Comparison of ENCODE assay signal across 8 mouse cellular contexts in genomic region chr6:71632486-71632828, GRCm38 (mm10). TPM values are rescaled to one million over a fixed set of nuclear protein-coding genes. Genes with fewer than 3 reads are reported as not detected.
DNase-seq lines count a peak whose midpoint lies in the region; ATAC-seq and TF ChIP-seq lines count a peak whose summit lies in the region.

No protein-coding gene starts in this region.

- DNase-seq in heart, embryonic 10.5 days (ENCODE audit: low spot score): no peak
- no peak for DNase-seq in heart, postnatal 4 days
- DNase-seq in liver, embryonic 13.5 days: no peak
- no peak for DNase-seq in adrenal gland, postnatal 14 days
- no peak for DNase-seq in adipocyte (ENCODE audit: low spot score)
- DNase-seq in left cerebral cortex, adult 11 months (ENCODE audit: low spot score): no peak

- TF ChIP-seq CTCF in C2C12 (IDR thresholded peaks at IDR 0.05; ENCODE audit: control insufficient read depth, insufficient read depth, insufficient read length): no peak

- no peaks in the 10 kb centered on the region for H3K9me3 ChIP-seq in heart, embryonic 10.5 days
- no peaks in the 10 kb centered on the region for H3K9me3 ChIP-seq in forebrain, embryonic 12.5 days
- no peaks in the 10 kb centered on the region for H3K9me3 ChIP-seq in liver, embryonic 13.5 days (replicated peaks)

- peak overlapping the region; percentile 68 for H3K4me2 ChIP-seq in forebrain, embryonic 12.5 days
- H3K4me2 ChIP-seq in liver, embryonic 13.5 days: peak overlapping the region; percentile 86

- H3K36me3 ChIP-seq in heart, embryonic 10.5 days: peaks cover 23% of the 10 kb centered on the region
- H3K36me3 ChIP-seq in C2C12 (ENCODE audit: control insufficient read depth, insufficient read depth): peaks cover 18% of the 10 kb centered on the region
- H3K36me3 ChIP-seq in forebrain, embryonic 12.5 days (replicated peaks): peaks cover 11% of the 10 kb centered on the region
- peaks cover 11% of the 10 kb centered on the region for H3K36me3 ChIP-seq in liver, embryonic 13.5 days

- H3K27me3 ChIP-seq in heart, embryonic 10.5 days (ENCODE audit: insufficient read depth, poor library complexity, severe bottlenecking): peaks cover 9% of the 10 kb centered on the region; the same call in 1 of the 2 replicates
- no peaks in the 10 kb centered on the region for H3K27me3 ChIP-seq in C2C12 (ENCODE audit: control insufficient read depth, insufficient read depth, insufficient read length)
- peaks cover 9% of the 10 kb centered on the region; the same call in 1 of the 2 replicates for H3K27me3 ChIP-seq in forebrain, embryonic 12.5 days
- H3K27me3 ChIP-seq in liver, embryonic 13.5 days: peaks cover 10% of the 10 kb centered on the region; the same call in 1 of the 2 replicates

- peak overlapping the region; percentile 88 for H3ac ChIP-seq in C2C12 (ENCODE audit: control insufficient read depth, insufficient read length, low read depth)

- under 1% methylated on average over 40 of the region's 41 CpGs for WGBS in heart, embryonic 10.5 days
- WGBS in forebrain, embryonic 12.5 days: under 1% methylated on average over 37 of the region's 41 CpGs
- WGBS in liver, embryonic 13.5 days (ENCODE audit: insufficient replicate concordance): under 1% methylated on average over 41 of the region's 41 CpGs

- peak overlapping the region; percentile 94 for H3K27ac ChIP-seq in heart, embryonic 10.5 days
- H3K27ac ChIP-seq in forebrain, embryonic 12.5 days: peak overlapping the region; percentile 99
- H3K27ac ChIP-seq in liver, embryonic 13.5 days: peak overlapping the region; percentile 98

- H3K79me2 ChIP-seq in C2C12 (ENCODE audit: control insufficient read depth, insufficient read depth): peaks cover 19% of the 10 kb centered on the region

- peak overlapping the region; percentile 87 for H3K4me3 ChIP-seq in heart, embryonic 10.5 days
- peak overlapping the region; percentile 71 for H3K4me3 ChIP-seq in C2C12 (ENCODE audit: insufficient read depth, poor library complexity, severe bottlenecking)
- H3K4me3 ChIP-seq in forebrain, embryonic 12.5 days (replicated peaks): peak overlapping the region; percentile 75
- H3K4me3 ChIP-seq in liver, embryonic 13.5 days (replicated peaks): peak overlapping the region; percentile 89

- H3K79me3 ChIP-seq in C2C12 (ENCODE audit: low read depth): peaks cover 5% of the 10 kb centered on the region

- peaks cover 6% of the 10 kb centered on the region; the same call in 1 of the 2 replicates for H3K4me1 ChIP-seq in heart, embryonic 10.5 days
- peaks cover 30% of the 10 kb centered on the region for H3K4me1 ChIP-seq in forebrain, embryonic 12.5 days
- H3K4me1 ChIP-seq in liver, embryonic 13.5 days (replicated peaks): peaks cover 26% of the 10 kb centered on the region

- no peak; the same call in 1 of the 2 replicates for ATAC-seq in forebrain, embryonic 12.5 days (ENCODE audit: low FRiP score)
- ATAC-seq in liver, embryonic 13.5 days (ENCODE audit: low read depth): no peak

- peak overlapping the region; percentile 89 for H3K9ac ChIP-seq in forebrain, embryonic 12.5 days
- H3K9ac ChIP-seq in liver, embryonic 13.5 days: peak overlapping the region; percentile 94

TF ChIP-seq in C2C12, 6 proteins besides CTCF, POLR2A, EP300 and RAD21:
- TF ChIP-seq USF1 (IDR thresholded peaks at IDR 0.05; ENCODE audit: low read depth) (no peak), CEBPB (IDR thresholded peaks at IDR 0.05; ENCODE audit: low read depth) (no peak)

RNA-seq across cellular contexts. Expression of gene Kdm3a, which starts 0.3 kb away (rescaled TPM):
- 42.8 and 43.9 TPM in 2 replicates for polyA plus RNA-seq in heart, embryonic 10.5 days (2016; fragmentation: Nextera tagmentation; extraction: Ambion mirVana)
- 10 to 100 TPM; 39.0 to 41.2 TPM for total RNA-seq in heart, postnatal 4 days (2021)
- 4.9 TPM for polyA plus RNA-seq in C2C12 (2012; fragmentation: generic; extraction: Trizol)
- polyA plus RNA-seq in forebrain, embryonic 12.5 days (2016; fragmentation: Nextera tagmentation; extraction: Ambion mirVana): 102 TPM in 2 replicates
- 10.5 and 15.2 TPM in 2 replicates for polyA plus RNA-seq in liver, embryonic 13.5 days (2015; fragmentation: Nextera tagmentation; extraction: Ambion mirVana)
- 35.1 and 44.3 TPM in 2 replicates for total RNA-seq in adrenal gland, postnatal 14 days (2021)
